ENCODE assay signal across 27 mouse cellular contexts in the genomic region with DNA sequence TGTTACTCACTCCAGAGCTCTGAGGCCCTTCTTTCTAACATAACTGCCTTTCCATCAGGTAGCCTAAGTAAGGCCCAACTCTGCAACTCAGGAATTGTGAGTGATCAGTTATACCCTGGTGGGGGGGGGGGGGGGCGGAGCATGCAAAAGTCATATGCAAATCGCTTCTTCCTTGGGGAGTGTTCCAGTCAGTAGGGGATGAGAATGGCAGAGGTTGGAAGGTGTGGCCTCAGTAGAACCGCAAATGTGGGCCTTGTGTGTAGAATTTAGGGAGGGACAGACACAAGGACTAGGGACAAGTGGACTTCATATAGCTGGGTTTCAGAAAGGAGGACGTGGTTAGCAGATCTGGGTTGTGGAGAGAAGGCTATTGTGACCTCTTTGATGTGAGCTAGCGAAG. TPM values are rescaled to one million over a fixed set of nuclear protein-coding genes. Genes with fewer than 3 reads are reported as not detected.
DNase-seq lines count a peak whose midpoint lies in the region; ATAC-seq and TF ChIP-seq lines count a peak whose summit lies in the region.
"Had no signal": no experiment of that assay in that cellular context is flagged by ENCODE, and none has a peak within 500 bp of the region (broad histone marks: within the 10 kb centered on the region; RNA-seq: fewer than 3 reads in every experiment).

No protein-coding gene starts in this region.

- TF ChIP-seq EP300 in liver, postnatal 0 days (IDR thresholded peaks at IDR 0.05; ENCODE audit: low read depth), result no peak

- TF ChIP-seq CTCF in E14TG2a.4 (conservative IDR thresholded peaks at IDR 0.05; ENCODE audit: low read length), result no peak
- no peak for TF ChIP-seq CTCF in cerebellum, adult 2 months (IDR thresholded peaks at IDR 0.05; ENCODE audit: borderline replicate concordance, insufficient read depth, low read depth, low read length)
- no peak for TF ChIP-seq CTCF in liver, postnatal 0 days (IDR thresholded peaks at IDR 0.05; ENCODE audit: low read depth)

- H3K4me3 ChIP-seq in E14TG2a.4 (replicated peaks; ENCODE audit: low read length), result peak overlapping the region; percentile 1
- no peak overlapping the region for H3K4me3 ChIP-seq in cerebellum, adult 2 months (replicated peaks; ENCODE audit: insufficient read depth, low read depth, low read length)
- no peak overlapping the region for H3K4me3 ChIP-seq in liver, postnatal 0 days (ENCODE audit: low read depth, low read length)
- H3K4me3 ChIP-seq: embryonic facial prominence, embryonic 13.5 days; embryonic facial prominence, embryonic 15.5 days; erythroblast, embryonic 14.5 days; forebrain, embryonic 10.5 days; forebrain, embryonic 12.5 days had no signal

- no peak overlapping the region for H3K9ac ChIP-seq in liver, postnatal 0 days (replicated peaks)
- H3K9ac ChIP-seq: embryonic facial prominence, embryonic 13.5 days; embryonic facial prominence, embryonic 15.5 days; forebrain, embryonic 12.5 days had no signal

- peak; percentile 81 for DNase-seq in ES-CJ7 (ENCODE audit: low read depth, low spot score)
- peak; percentile 91 for DNase-seq in R1 (ENCODE audit: low read depth, low spot score)
- no peak for DNase-seq in cerebellum, adult 2 months
- no peak for DNase-seq in liver, postnatal 0 days
- no peak for DNase-seq in left cerebral cortex, postnatal 4 days
- DNase-seq: adrenal gland, adult 8-10 months; adrenal gland, postnatal 14 days; adrenal gland, postnatal 36 days; cerebellum, adult 11-12 months; cerebellum, adult 8-10 months; cerebellum, adult 9-11 months; cerebellum, postnatal 14 days; cerebellum, postnatal 36 days; embryo, embryonic 11 days had no signal

- no peak overlapping the region for H3K4me2 ChIP-seq in liver, postnatal 0 days (ENCODE audit: low read depth, low read length)
- H3K4me2 ChIP-seq: embryonic facial prominence, embryonic 13.5 days; embryonic facial prominence, embryonic 15.5 days; forebrain, embryonic 12.5 days had no signal

- H3K4me1 ChIP-seq in E14TG2a.4 (replicated peaks; ENCODE audit: low read depth, low read length), result peaks cover 87% of the 10 kb centered on the region
- no peaks in the 10 kb centered on the region for H3K4me1 ChIP-seq in cerebellum, adult 2 months (ENCODE audit: control insufficient read depth, insufficient read depth, low read length)
- peaks cover 11% of the 10 kb centered on the region for H3K4me1 ChIP-seq in liver, postnatal 0 days (ENCODE audit: insufficient read depth)
- H3K4me1 ChIP-seq: embryonic facial prominence, embryonic 15.5 days had no signal

- intact Hi-C loops in left cerebral cortex, postnatal 4 days (cut with DNase I), result no loop called here

- ATAC-seq in liver, postnatal 0 days, result no peak
- ATAC-seq: activated CD4-positive, CD25-positive, alpha-beta regulatory T cell, adult 4 months; CD4-positive, CD25-positive, alpha-beta regulatory T cell, adult 4 months; forebrain, embryonic 14.5 days; forebrain, embryonic 16.5 days; Patski had no signal

- no peaks in the 10 kb centered on the region for H3K9me3 ChIP-seq in E14TG2a.4 (ENCODE audit: low read length)
- no peaks in the 10 kb centered on the region for H3K9me3 ChIP-seq in liver, postnatal 0 days (ENCODE audit: low read length)
- H3K9me3 ChIP-seq: embryonic facial prominence, embryonic 13.5 days; embryonic facial prominence, embryonic 15.5 days; forebrain, embryonic 10.5 days; forebrain, embryonic 12.5 days had no signal

- H3K36me3 ChIP-seq in E14TG2a.4 (ENCODE audit: insufficient read depth, low read length), result no peaks in the 10 kb centered on the region
- H3K36me3 ChIP-seq in liver, postnatal 0 days (replicated peaks; ENCODE audit: insufficient read depth, low read length), result no peaks in the 10 kb centered on the region
- H3K36me3 ChIP-seq: embryonic facial prominence, embryonic 13.5 days; embryonic facial prominence, embryonic 15.5 days; forebrain, embryonic 10.5 days; forebrain, embryonic 12.5 days; G1E had no signal

- no peak overlapping the region for H3K27ac ChIP-seq in cerebellum, adult 2 months (ENCODE audit: insufficient read depth, low read length)
- H3K27ac ChIP-seq in liver, postnatal 0 days (ENCODE audit: low read depth), result no peak overlapping the region
- H3K27ac ChIP-seq: embryonic facial prominence, embryonic 13.5 days; embryonic facial prominence, embryonic 15.5 days; forebrain, embryonic 10.5 days; forebrain, embryonic 12.5 days had no signal

- no peak for TF ChIP-seq POLR2A in cerebellum, adult 2 months (IDR thresholded peaks at IDR 0.05; ENCODE audit: borderline replicate concordance, insufficient read depth, low read length)

- 71% methylated on average over 5 of the region's 5 CpGs for WGBS in cerebellum, adult 2 months
- WGBS in liver, postnatal 0 days (ENCODE audit: insufficient replicate concordance), result 66% methylated on average over 5 of the region's 5 CpGs

- peaks cover 11% of the 10 kb centered on the region for H3K27me3 ChIP-seq in E14TG2a.4 (ENCODE audit: insufficient read depth, low read length)
- H3K27me3 ChIP-seq in cerebellum, adult 2 months (ENCODE audit: control insufficient read depth, insufficient read depth, low read length), result no peaks in the 10 kb centered on the region
- no peaks in the 10 kb centered on the region for H3K27me3 ChIP-seq in liver, postnatal 0 days (ENCODE audit: insufficient read depth, low read length)
- H3K27me3 ChIP-seq: CH12.LX; embryonic facial prominence, embryonic 15.5 days; forebrain, embryonic 12.5 days had no signal

RNA-seq across cellular contexts. Expression of gene Hrh2, which starts 23.3 kb away (rescaled TPM):
- 5.3 and 6.5 TPM in 2 replicates for polyA plus RNA-seq in cerebellum, adult 2 months (2012; rRNA removed)
- polyA plus RNA-seq in liver, postnatal 0 days (2015; fragmentation: Nextera tagmentation; extraction: Ambion mirVana), result 0.24 and 0.26 TPM in 2 replicates
- total RNA-seq in left cerebral cortex, postnatal 4 days (2021), result 1 to 10 TPM; 3.9 to 4.1 TPM
- polyA plus RNA-seq: embryonic facial prominence, embryonic 13.5 days; erythroblast, embryonic 14.5 days; forebrain, embryonic 12.5 days; G1E; Patski had no signal

Comparison
In these comparisons a context has a peak if more than half of its experiments do, and no peak if none do; other contexts are left out.
1. DNase-seq: peak in ES-CJ7 (single experiment) and R1 (single experiment); none in cerebellum, adult 2 months (0 of 2), liver, postnatal 0 days (single experiment) and left cerebral cortex, postnatal 4 days (single experiment).